Mouse (Mus musculus) ES-Bruce4 (cell line): ENCODE measurements around the gene Unc5c.

Experiments
- CTCF ChIP-seq: IDR thresholded peaks from one replicate; pipeline ENCODE4 v1.8.1; 2011; ENCODE audit warnings: low read depth, low read length
- POLR2A ChIP-seq: IDR thresholded peaks from one replicate; pipeline ENCODE4 v1.8.1; 2011; ENCODE audit warnings: low read length; ENCODE audit not compliant: insufficient read depth

- TF ChIP-seq POLR2A (no peak), CTCF (no peak)
These were observed 162.1 kb downstream of the Unc5c start for GRCm38 (mm10) chr3:141626935-141627638.
